Mouse (Mus musculus) adrenal gland, postnatal 14 days (tissue): ENCODE measurements around the gene Olfr1040. TPM values are rescaled to one million over a fixed set of nuclear protein-coding genes. Genes with fewer than 3 reads are reported as not detected.
"Not testable (repeated sequence)": the region's sequence is repeated elsewhere in the genome, so short reads cannot be mapped to it uniquely, and the experiment has no call there.

Experiments used
- DNase-seq: peaks from one replicate; pipeline ENCODE4 v3.0.0; 2021; ENCODE audit warnings: mixed read lengths
- long read RNA-seq, 2 experiments: library from polyadenylated mRNA; stranded (forward); transcript quantifications; one replicate each; pipeline ENCODE4 v2.0.0; 2021
- total RNA-seq: library from RNA; stranded (reverse); gene quantifications from 2 replicates; pipeline ENCODE4 v1.2.3, GENCODE M21; 2021

Olfr1040 gene
- total RNA-seq = not detected in 2 replicates
- long read RNA-seq, experiment 1 = 0 reads
- long read RNA-seq, experiment 2 = 0 reads

- no peak for DNase-seq
Observed at GRCm38 (mm10) chr2:86146632-86147031, at the start of gene Olfr1040. Gene Olfr1040, minus strand, starts transcription at chr2:86146732.

GRCm38 (mm10) chr2:86195863-86196262, 49.3 kb upstream of the Olfr1040 start:
- DNase-seq = no peak

- no peak for DNase-seq
Observed at GRCm38 (mm10) chr2:86185583-86185982, 39.1 kb upstream of the Olfr1040 start, which contains the start of gene Olfr52. Gene Olfr52, minus strand, starts transcription at chr2:86185683.

GRCm38 (mm10) chr2:86179950-86180349, 33.4 kb upstream of the Olfr1040 start:
- DNase-seq = no peak

- no peak for DNase-seq
Observed at GRCm38 (mm10) chr2:86177720-86178119, 31.2 kb upstream of the Olfr1040 start, which contains the start of gene Olfr1044. Gene Olfr1044, minus strand, starts transcription at chr2:86177820.

GRCm38 (mm10) chr2:86175422-86175821, 28.9 kb upstream of the Olfr1040 start:
- DNase-seq = not testable (repeated sequence)

- no peak for DNase-seq
Observed at GRCm38 (mm10) chr2:86167422-86167821, 20.9 kb upstream of the Olfr1040 start, which contains the start of gene Olfr1043. Gene Olfr1043, minus strand, starts transcription at chr2:86167522.

- no peak for DNase-seq
Observed at GRCm38 (mm10) chr2:86161738-86162137, 15.2 kb upstream of the Olfr1040 start, which contains the start of gene Olfr1042. Gene Olfr1042, minus strand, starts transcription at chr2:86161838.

GRCm38 (mm10) chr2:86135828-86136227, 10.7 kb downstream of the Olfr1040 start, which contains the start of gene Olfr1039:
Gene Olfr1039, minus strand, starts transcription at chr2:86135928.
- DNase-seq = no peak

Other genes starting within 250 kb of the Olfr1040 start
- not detected in 2 replicates for gene Olfr1024, start 241.7 kb downstream of the Olfr1040 start, total RNA-seq
- gene Olfr1025-ps1, start 231.5 kb downstream of the Olfr1040 start, total RNA-seq = not detected in 2 replicates
- gene Olfr1026, start 225.2 kb downstream of the Olfr1040 start, total RNA-seq = not detected in 2 replicates
- gene Olfr1028, start 196.3 kb downstream of the Olfr1040 start, total RNA-seq = not detected in 2 replicates
- not detected in 2 replicates for gene Olfr1029, start 172.8 kb downstream of the Olfr1040 start, total RNA-seq
- not detected in 2 replicates for gene Olfr1030, start 167.5 kb downstream of the Olfr1040 start, total RNA-seq
- gene Olfr1031, start 156.4 kb downstream of the Olfr1040 start, total RNA-seq = not detected in 2 replicates
- not detected in 2 replicates for gene Olfr1032, start 141.2 kb downstream of the Olfr1040 start, total RNA-seq
- gene Olfr1033, start 126.1 kb downstream of the Olfr1040 start, total RNA-seq = 3.3 and 6.6 TPM in 2 replicates
- gene Olfr1034, start 100.9 kb downstream of the Olfr1040 start, total RNA-seq = 0.11 and 0.33 TPM in 2 replicates
- not detected in 2 replicates for gene Olfr1036, start 72.7 kb downstream of the Olfr1040 start, total RNA-seq
- not detected in 2 replicates for gene Olfr1037, start 59.3 kb downstream of the Olfr1040 start, total RNA-seq
- gene Olfr1039, start 10.8 kb downstream of the Olfr1040 start, total RNA-seq = not detected in 2 replicates
- gene Olfr1042, start 15.1 kb upstream of the Olfr1040 start, total RNA-seq = not detected in 2 replicates
- gene Olfr1043, start 20.8 kb upstream of the Olfr1040 start, total RNA-seq = not detected in 2 replicates
- not detected in 2 replicates for gene Olfr1044, start 31.1 kb upstream of the Olfr1040 start, total RNA-seq
- gene Olfr52, start 39.0 kb upstream of the Olfr1040 start, total RNA-seq = not detected in 2 replicates
- gene Olfr1045, start 56.3 kb upstream of the Olfr1040 start, total RNA-seq = not detected in 2 replicates
- not detected in 2 replicates for gene Olfr1046, start 72.6 kb upstream of the Olfr1040 start, total RNA-seq
- gene Olfr1047, start 84.7 kb upstream of the Olfr1040 start, total RNA-seq = not detected in 2 replicates
- gene Olfr1048, start 93.6 kb upstream of the Olfr1040 start, total RNA-seq = not detected in 2 replicates
- not detected in 2 replicates for gene Olfr1049, start 111.6 kb upstream of the Olfr1040 start, total RNA-seq
- not detected in 2 replicates for gene Olfr1051, start 132.4 kb upstream of the Olfr1040 start, total RNA-seq
- gene Olfr1052, start 145.7 kb upstream of the Olfr1040 start, total RNA-seq = not detected in 2 replicates
- gene Olfr1053, start 168.6 kb upstream of the Olfr1040 start, total RNA-seq = not detected in 2 replicates
- not detected in 2 replicates for gene Olfr1054, start 188.7 kb upstream of the Olfr1040 start, total RNA-seq
- not detected in 2 replicates for gene Olfr1055, start 203.6 kb upstream of the Olfr1040 start, total RNA-seq
- gene Olfr1056, start 215.7 kb upstream of the Olfr1040 start, total RNA-seq = not detected in 2 replicates
- gene Olfr1057, start 231.7 kb upstream of the Olfr1040 start, total RNA-seq = not detected in 2 replicates
- not detected in 2 replicates for gene Olfr1058, start 241.8 kb upstream of the Olfr1040 start, total RNA-seq